Mouse (Mus musculus): ENCODE results near the gene Fntb. TPM values are rescaled to one million over a fixed set of nuclear protein-coding genes. Genes with fewer than 3 reads are reported as not detected.
A peak's percentile ranks its signal among the peaks of the same experiment; 100 is the strongest.

Fntb gene
- polyA plus RNA-seq, 2 experiments, result 21.4 to 28.8 TPM

DNA sequence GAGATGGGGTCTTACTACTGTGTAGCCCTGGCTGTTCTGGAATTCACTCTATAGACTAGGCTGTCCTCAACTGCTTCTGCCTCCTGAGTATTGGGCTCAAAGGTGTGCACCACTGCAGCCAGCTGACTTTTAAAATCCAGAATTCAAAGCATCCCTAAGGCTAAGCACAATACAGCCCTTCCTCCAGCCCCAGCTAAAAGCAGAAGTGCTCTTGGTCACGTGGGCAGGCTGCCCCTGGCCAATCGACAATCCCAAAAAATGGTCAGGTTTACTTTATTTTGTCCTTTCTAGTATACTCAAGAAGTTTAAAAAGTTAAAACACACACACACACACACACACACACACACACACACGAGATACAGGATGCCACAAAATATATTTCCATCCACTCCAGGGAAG lies 177.7 kb downstream of the Fntb start:
- H3K4me2 ChIP-seq (ENCODE audit: low read depth), result no peak overlapping the region
- H3K27ac ChIP-seq, result no peak overlapping the region
- no peaks in the 10 kb centered on the region for H3K27me3 ChIP-seq (ENCODE audit: control insufficient read depth, insufficient read depth, low read length)
- TF ChIP-seq EP300 (IDR thresholded peaks at IDR 0.05; ENCODE audit: low read depth) (no peak), CTCF (IDR thresholded peaks at IDR 0.05; ENCODE audit: low read depth) (no peak)
- 36% methylated on average over 3 of the region's 3 CpGs for WGBS (ENCODE audit: insufficient replicate concordance)
- H3K4me1 ChIP-seq (replicated peaks; ENCODE audit: control insufficient read depth in 2 of 2, insufficient read depth in 2 of 2, low read length in 1 of 2), result peaks cover 29 to 32% of the 10 kb centered on the region in 2 experiments
- no peak overlapping the region for H3K4me3 ChIP-seq (ENCODE audit: insufficient read depth in 1 of 2, low read depth in 2 of 2, low read length in 2 of 2)
- H3K9ac ChIP-seq (replicated peaks), result no peak overlapping the region
- no peak for DNase-seq (ENCODE audit: low read depth in 3 of 3, low spot score in 3 of 3)
- peaks cover 79% of the 10 kb centered on the region for H3K36me3 ChIP-seq (replicated peaks; ENCODE audit: control insufficient read depth, insufficient read depth, low read depth)
- H3K9me3 ChIP-seq (ENCODE audit: control insufficient read depth, low read length), result no peaks in the 10 kb centered on the region
- no peak for ATAC-seq (ENCODE audit: insufficient read depth)

DNA sequence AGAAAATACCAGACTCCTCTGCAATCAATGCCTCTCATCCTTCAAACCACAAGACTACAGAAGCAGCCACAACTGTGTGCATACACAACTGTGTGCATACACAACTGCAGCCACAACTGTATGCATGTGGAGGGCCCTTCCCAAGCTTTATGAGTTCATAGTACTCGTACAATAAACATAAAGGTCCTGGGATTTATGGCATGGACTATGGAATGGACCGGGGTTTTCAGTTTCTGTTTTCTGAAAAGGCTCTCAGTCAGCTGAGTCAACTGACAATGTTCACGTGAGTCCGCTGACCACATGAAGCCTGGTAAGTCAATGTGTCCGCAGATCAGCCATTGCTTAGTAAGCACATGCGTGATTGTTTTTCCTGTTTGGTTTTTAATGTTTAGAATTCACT lies 178.1 kb downstream of the Fntb start:
- no peak for DNase-seq (ENCODE audit: low read depth in 3 of 3, low spot score in 3 of 3)
- TF ChIP-seq CTCF (IDR thresholded peaks at IDR 0.05; ENCODE audit: low read depth) (no peak), EP300 (IDR thresholded peaks at IDR 0.05; ENCODE audit: low read depth) (no peak)
- Histone ChIP-seq H3K4me1 (replicated peaks; ENCODE audit: control insufficient read depth in 2 of 2, insufficient read depth in 2 of 2, low read length in 1 of 2) (peaks cover 33 to 34% of the 10 kb centered on the region in 2 experiments), H3K36me3 (replicated peaks; ENCODE audit: control insufficient read depth, insufficient read depth, low read depth) (peaks cover 77% of the 10 kb centered on the region), H3K4me3 (ENCODE audit: insufficient read depth in 1 of 2, low read depth in 2 of 2, low read length in 2 of 2) (no peak overlapping the region), H3K27me3 (ENCODE audit: control insufficient read depth, insufficient read depth, low read length) (no peaks in the 10 kb centered on the region), H3K4me2 (ENCODE audit: low read depth) (no peak overlapping the region), H3K9ac (replicated peaks) (no peak overlapping the region), H3K9me3 (ENCODE audit: control insufficient read depth, low read length) (no peaks in the 10 kb centered on the region), H3K27ac (no peak overlapping the region)
- ATAC-seq (ENCODE audit: insufficient read depth), result no peak
- WGBS (ENCODE audit: insufficient replicate concordance), result 82% methylated on average over 6 of the region's 6 CpGs

DNA sequence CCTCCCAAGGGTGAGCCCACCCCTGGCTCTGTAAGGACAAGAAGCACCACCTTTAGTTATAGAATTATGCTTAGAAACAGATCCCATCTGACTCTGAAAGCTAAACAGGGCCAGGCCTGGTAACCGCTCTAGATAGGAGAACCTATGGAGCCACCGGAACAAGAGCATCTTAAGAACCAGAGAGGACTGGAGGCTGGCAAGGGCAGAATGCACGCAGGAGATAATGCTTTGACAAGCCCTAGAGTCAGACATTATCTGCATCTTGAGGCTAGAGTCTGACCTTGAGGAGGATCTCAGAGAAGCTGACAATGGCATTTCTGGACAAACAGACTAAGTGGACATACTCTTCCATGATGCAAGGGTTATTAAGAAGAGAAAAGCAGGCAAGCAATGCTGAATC lies 182.1 kb downstream of the Fntb start:
- Histone ChIP-seq H3K27ac (no peak overlapping the region; the same call in 1 of the 2 replicates), H3K4me1 (replicated peaks; ENCODE audit: control insufficient read depth in 2 of 2, insufficient read depth in 2 of 2, low read length in 1 of 2) (peaks cover 23% of the 10 kb centered on the region in 2 experiments)

DNA sequence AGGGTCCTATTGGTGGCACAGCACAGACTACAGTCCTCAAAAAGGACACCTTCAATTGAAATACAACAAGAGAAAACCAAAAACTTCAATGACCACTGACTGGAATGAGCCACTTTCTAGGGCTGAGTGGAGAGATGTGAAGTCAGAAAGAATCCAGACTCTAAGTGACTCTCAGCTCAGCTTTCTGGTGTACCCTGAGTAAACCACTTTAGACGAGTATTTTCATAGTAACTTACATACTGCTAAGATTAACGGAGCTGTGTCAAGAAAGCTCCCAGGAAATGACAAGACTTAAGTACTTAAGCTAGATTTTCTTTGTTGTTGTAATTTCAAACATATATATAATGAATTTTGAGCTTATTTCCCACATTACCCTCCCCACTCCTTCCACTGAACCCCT lies 182.8 kb downstream of the Fntb start:
- peaks cover 74% of the 10 kb centered on the region for H3K36me3 ChIP-seq (replicated peaks; ENCODE audit: control insufficient read depth, insufficient read depth, low read depth)
- H3K27ac ChIP-seq, result no peak overlapping the region; the same call in 1 of the 2 replicates
- no peaks in the 10 kb centered on the region for H3K27me3 ChIP-seq (ENCODE audit: control insufficient read depth, insufficient read depth, low read length)
- no peak overlapping the region for H3K9ac ChIP-seq (replicated peaks)
- H3K4me2 ChIP-seq (ENCODE audit: low read depth), result no peak overlapping the region
- 76% methylated on average over 2 of the region's 2 CpGs for WGBS (ENCODE audit: insufficient replicate concordance)
- H3K4me1 ChIP-seq (replicated peaks; ENCODE audit: control insufficient read depth in 2 of 2, insufficient read depth in 2 of 2, low read length in 1 of 2), result peaks cover 20 to 23% of the 10 kb centered on the region in 2 experiments
- no peaks in the 10 kb centered on the region for H3K9me3 ChIP-seq (ENCODE audit: control insufficient read depth, low read length)
- H3K4me3 ChIP-seq (ENCODE audit: insufficient read depth in 1 of 2, low read depth in 2 of 2, low read length in 2 of 2), result no peak overlapping the region
- TF ChIP-seq CTCF (IDR thresholded peaks at IDR 0.05; ENCODE audit: low read depth) (no peak), EP300 (IDR thresholded peaks at IDR 0.05; ENCODE audit: low read depth) (no peak)
- DNase-seq (ENCODE audit: low read depth in 3 of 3, low spot score in 3 of 3) (no peak), ATAC-seq (ENCODE audit: insufficient read depth) (no peak)

More for the DNA sequence above, 182.1 kb downstream of the Fntb start:
- H3K27me3 ChIP-seq (ENCODE audit: control insufficient read depth, insufficient read depth, low read length), result no peaks in the 10 kb centered on the region
- TF ChIP-seq CTCF (IDR thresholded peaks at IDR 0.05; ENCODE audit: low read depth) (no peak), EP300 (IDR thresholded peaks at IDR 0.05; ENCODE audit: low read depth) (peak; percentile 52)
- DNase-seq (ENCODE audit: low read depth in 3 of 3, low spot score in 3 of 3), result peak in 2 of 3 experiments; percentile 40 to 46
- peaks cover 68% of the 10 kb centered on the region for H3K36me3 ChIP-seq (replicated peaks; ENCODE audit: control insufficient read depth, insufficient read depth, low read depth)
- H3K4me3 ChIP-seq (ENCODE audit: insufficient read depth in 1 of 2, low read depth in 2 of 2, low read length in 2 of 2), result no peak overlapping the region
- 26% methylated on average over 3 of the region's 3 CpGs for WGBS (ENCODE audit: insufficient replicate concordance)
- ATAC-seq (ENCODE audit: insufficient read depth), result peak; percentile 72; the same call in 1 of the 2 replicates
- peak overlapping the region; percentile 36 for H3K9ac ChIP-seq (replicated peaks)
- peak overlapping the region; percentile 24 for H3K4me2 ChIP-seq (ENCODE audit: low read depth)
- no peaks in the 10 kb centered on the region for H3K9me3 ChIP-seq (ENCODE audit: control insufficient read depth, low read length)

DNA sequence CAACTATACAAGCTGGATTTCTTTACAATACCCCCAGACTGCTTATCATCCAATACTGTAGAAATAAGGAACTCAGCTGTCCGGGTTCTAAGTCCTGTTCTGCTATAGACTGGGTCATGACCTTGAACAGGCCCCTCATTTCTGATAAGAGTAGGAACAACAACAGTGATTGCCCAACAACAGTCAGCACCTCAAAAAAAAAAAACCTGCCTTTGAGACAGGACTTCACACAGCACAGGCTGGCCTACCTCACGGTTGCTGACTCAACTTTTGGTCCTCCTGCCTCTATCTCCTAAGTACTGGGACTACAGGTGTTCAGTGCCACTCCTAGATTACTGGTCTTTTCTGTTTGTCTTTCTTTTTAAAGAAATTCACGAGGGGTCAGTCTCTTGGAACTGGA lies 183.4 kb downstream of the Fntb start:
- DNase-seq (ENCODE audit: low read depth in 3 of 3, low spot score in 3 of 3) (no peak), ATAC-seq (ENCODE audit: insufficient read depth) (peak; percentile 17; the same call in 1 of the 2 replicates)
- H3K27ac ChIP-seq, result no peak overlapping the region
- TF ChIP-seq EP300 (IDR thresholded peaks at IDR 0.05; ENCODE audit: low read depth), result no peak
- TF ChIP-seq CTCF (IDR thresholded peaks at IDR 0.05; ENCODE audit: low read depth), result no peak
- H3K4me2 ChIP-seq (ENCODE audit: low read depth), result no peak overlapping the region
- H3K36me3 ChIP-seq (replicated peaks; ENCODE audit: control insufficient read depth, insufficient read depth, low read depth), result peaks cover 76% of the 10 kb centered on the region
- 42% methylated on average over 3 of the region's 3 CpGs for WGBS (ENCODE audit: insufficient replicate concordance)
- no peaks in the 10 kb centered on the region for H3K9me3 ChIP-seq (ENCODE audit: control insufficient read depth, low read length)
- H3K9ac ChIP-seq (replicated peaks), result no peak overlapping the region
- H3K27me3 ChIP-seq (ENCODE audit: control insufficient read depth, insufficient read depth, low read length), result no peaks in the 10 kb centered on the region
- H3K4me1 ChIP-seq (replicated peaks; ENCODE audit: control insufficient read depth in 2 of 2, insufficient read depth in 2 of 2, low read length in 1 of 2), result peaks cover 23 to 25% of the 10 kb centered on the region in 2 experiments
- no peak overlapping the region for H3K4me3 ChIP-seq (ENCODE audit: insufficient read depth in 1 of 2, low read depth in 2 of 2, low read length in 2 of 2)
